Mouse (Mus musculus) macrophage (primary cell): Measurements from ENCODE around the gene Lrrk2. TPM values are rescaled to one million over a fixed set of nuclear protein-coding genes. Genes with fewer than 3 reads are reported as not detected.

Experiments used
- H3K27ac ChIP-seq: fragments of 350-480 bp; formaldehyde crosslinking; 2 replicates; pipeline ENCODE4 v1.9.0; 2021
- H3K36me3 ChIP-seq: fragments of 350-480 bp; formaldehyde crosslinking; 2 replicates; pipeline ENCODE4 v1.9.0; 2021; ENCODE audit errors: inconsistent target
- H3K4me3 ChIP-seq: fragments of 350-480 bp; formaldehyde crosslinking; 2 replicates; pipeline ENCODE4 v1.9.0; 2021; ENCODE audit errors: inconsistent target
- H3K79me2 ChIP-seq: fragments of 350-480 bp; formaldehyde crosslinking; 2 replicates; pipeline ENCODE4 v1.9.0; 2021; ENCODE audit errors: inconsistent target
- WGBS: methylation state at CpG from one replicate; pipeline ENCODE4 v1.1.7; 2026; ENCODE audit warnings: inconsistent platforms; ENCODE audit not compliant: missing documents; 5-methylcytosine and 5-hydroxymethylcytosine counted together
- polyA plus RNA-seq: library from polyadenylated mRNA; stranded (reverse); fragments of 250-400 nt; gene quantifications from 3 replicates; pipeline ENCODE4 v1.2.4, GENCODE M21; 2018; ENCODE audit warnings: inconsistent platforms

Gene Lrrk2
- polyA plus RNA-seq, 1 experiment from 2014 or later, result 3.4 TPM

- H3K4me3 ChIP-seq, result no peak overlapping the region
- H3K27ac ChIP-seq, result no peak overlapping the region
- H3K79me2 ChIP-seq, result no peaks in the 10 kb centered on the region
- no peaks in the 10 kb centered on the region for H3K36me3 ChIP-seq
- WGBS, result 36% methylated on average over 6 of the region's 6 CpGs
These were observed 12.0 kb upstream of the Lrrk2 start for GRCm38 (mm10) chr15:91661079-91661369.

GRCm38 (mm10) chr15:91664586-91665132 lies 8.3 kb upstream of the Lrrk2 start:
- WGBS, result 63% methylated on average over 7 of the region's 10 CpGs
- no peak overlapping the region for H3K27ac ChIP-seq
- no peaks in the 10 kb centered on the region for H3K79me2 ChIP-seq
- no peaks in the 10 kb centered on the region for H3K36me3 ChIP-seq
- H3K4me3 ChIP-seq, result no peak overlapping the region

- H3K79me2 ChIP-seq, result no peaks in the 10 kb centered on the region
- WGBS, result 90% methylated on average over 6 of the region's 6 CpGs
These were observed 7.4 kb upstream of the Lrrk2 start for GRCm38 (mm10) chr15:91665530-91665929.

GRCm38 (mm10) chr15:91671216-91671615 lies 1.8 kb upstream of the Lrrk2 start:
- Histone ChIP-seq H3K36me3 (no peaks in the 10 kb centered on the region), H3K4me3 (no peak overlapping the region), H3K79me2 (no peaks in the 10 kb centered on the region), H3K27ac (no peak overlapping the region)
- 88% methylated on average over 2 of the region's 2 CpGs for WGBS

More at GRCm38 (mm10) chr15:91665530-91665929, 7.4 kb upstream of the Lrrk2 start:
- Histone ChIP-seq H3K27ac (no peak overlapping the region), H3K36me3 (no peaks in the 10 kb centered on the region), H3K4me3 (no peak overlapping the region)

- Histone ChIP-seq H3K36me3 (no peaks in the 10 kb centered on the region), H3K27ac (no peak overlapping the region), H3K79me2 (no peaks in the 10 kb centered on the region), H3K4me3 (no peak overlapping the region)
- 81% methylated on average over 5 of the region's 5 CpGs for WGBS
These were observed 988 bp upstream of the Lrrk2 start for GRCm38 (mm10) chr15:91671987-91672386.

- Histone ChIP-seq H3K79me2 (no peaks in the 10 kb centered on the region), H3K27ac (peak overlapping the region; percentile 32), H3K4me3 (peak overlapping the region; percentile 56), H3K36me3 (no peaks in the 10 kb centered on the region)
- 41% methylated on average over 5 of the region's 5 CpGs for WGBS
These were observed 562 bp downstream of the Lrrk2 start for GRCm38 (mm10) chr15:91673569-91673905.

- WGBS, result 42% methylated on average over 2 of the region's 2 CpGs
- H3K27ac ChIP-seq, result no peak overlapping the region
- H3K4me3 ChIP-seq, result no peak overlapping the region
- no peaks in the 10 kb centered on the region for H3K79me2 ChIP-seq
- H3K36me3 ChIP-seq, result no peaks in the 10 kb centered on the region
These were observed 7.1 kb downstream of the Lrrk2 start for GRCm38 (mm10) chr15:91680116-91680515.

- Histone ChIP-seq H3K36me3 (no peaks in the 10 kb centered on the region), H3K79me2 (no peaks in the 10 kb centered on the region), H3K27ac (no peak overlapping the region), H3K4me3 (no peak overlapping the region)
- 45% methylated on average over 7 of the region's 7 CpGs for WGBS
These were observed 13.0 kb downstream of the Lrrk2 start for GRCm38 (mm10) chr15:91685880-91686563.

GRCm38 (mm10) chr15:91690648-91691047 lies 17.7 kb downstream of the Lrrk2 start:
- no peaks in the 10 kb centered on the region for H3K36me3 ChIP-seq
- no peak overlapping the region for H3K27ac ChIP-seq
- WGBS, result 97% methylated on average over 9 of the region's 9 CpGs

GRCm38 (mm10) chr15:91693051-91693450 lies 20.1 kb downstream of the Lrrk2 start:
- Histone ChIP-seq H3K79me2 (no peaks in the 10 kb centered on the region), H3K27ac (no peak overlapping the region), H3K4me3 (no peak overlapping the region), H3K36me3 (no peaks in the 10 kb centered on the region)
- 88% methylated on average over 1 of the region's 1 CpGs for WGBS

More at GRCm38 (mm10) chr15:91690648-91691047, 17.7 kb downstream of the Lrrk2 start:
- H3K4me3 ChIP-seq, result no peak overlapping the region
- no peaks in the 10 kb centered on the region for H3K79me2 ChIP-seq

GRCm38 (mm10) chr15:91693856-91694255 lies 20.9 kb downstream of the Lrrk2 start:
- H3K4me3 ChIP-seq, result no peak overlapping the region
- WGBS, result 96% methylated on average over 2 of the region's 2 CpGs
- no peaks in the 10 kb centered on the region for H3K36me3 ChIP-seq

GRCm38 (mm10) chr15:91700841-91701240 lies 27.9 kb downstream of the Lrrk2 start:
- 100% methylated on average over 1 of the region's 1 CpGs for WGBS
- Histone ChIP-seq H3K79me2 (no peaks in the 10 kb centered on the region), H3K4me3 (no peak overlapping the region), H3K36me3 (no peaks in the 10 kb centered on the region), H3K27ac (no peak overlapping the region)

More at GRCm38 (mm10) chr15:91693856-91694255, 20.9 kb downstream of the Lrrk2 start:
- no peak overlapping the region for H3K27ac ChIP-seq
- H3K79me2 ChIP-seq, result no peaks in the 10 kb centered on the region

GRCm38 (mm10) chr15:91702991-91703715 lies 30.2 kb downstream of the Lrrk2 start:
- H3K27ac ChIP-seq, result peak overlapping the region; percentile 37
- WGBS, result 10% methylated on average over 7 of the region's 8 CpGs
- H3K79me2 ChIP-seq, result no peaks in the 10 kb centered on the region
- H3K36me3 ChIP-seq, result no peaks in the 10 kb centered on the region
- H3K4me3 ChIP-seq, result no peak overlapping the region

GRCm38 (mm10) chr15:91704091-91704490 lies 31.1 kb downstream of the Lrrk2 start:
- H3K36me3 ChIP-seq, result no peaks in the 10 kb centered on the region
- 94% methylated on average over 7 of the region's 7 CpGs for WGBS
- no peak overlapping the region for H3K4me3 ChIP-seq
- H3K79me2 ChIP-seq, result no peaks in the 10 kb centered on the region
- H3K27ac ChIP-seq, result no peak overlapping the region
